Comparison of ENCODE assay signal across 29 mouse cellular contexts in genomic region chr2:132870286-132870685, GRCm38 (mm10). TPM values are rescaled to one million over a fixed set of nuclear protein-coding genes. Genes with fewer than 3 reads are reported as not detected.
DNase-seq lines count a peak whose midpoint lies in the region; ATAC-seq and TF ChIP-seq lines count a peak whose summit lies in the region.
"Had no signal": no experiment of that assay in that cellular context is flagged by ENCODE, and none has a peak within 500 bp of the region (broad histone marks: within the 10 kb centered on the region; RNA-seq: fewer than 3 reads in every experiment).

No protein-coding gene starts in this region.

- no peak overlapping the region for H3K4me3 ChIP-seq in liver, adult 2 months (ENCODE audit: insufficient read depth, low read depth, low read length)
- H3K4me3 ChIP-seq in liver, postnatal 0 days (ENCODE audit: low read depth, low read length) = no peak overlapping the region
- H3K4me3 ChIP-seq: embryonic facial prominence, embryonic 10.5 days; embryonic facial prominence, embryonic 13.5 days; erythroblast, embryonic 14.5 days; forebrain, embryonic 12.5 days; forebrain, embryonic 15.5 days; heart, embryonic 10.5 days; heart, embryonic 13.5 days; hindbrain, embryonic 12.5 days; intestine, embryonic 15.5 days had no signal

- ATAC-seq in liver, postnatal 0 days = no peak
- ATAC-seq: CD4-positive, CD25-positive, alpha-beta regulatory T cell, adult 4 months; forebrain, embryonic 15.5 days; hindbrain, embryonic 16.5 days; intestine, embryonic 15.5 days had no signal

- H3K9me3 ChIP-seq in liver, postnatal 0 days (ENCODE audit: low read length) = no peaks in the 10 kb centered on the region
- H3K9me3 ChIP-seq: embryonic facial prominence, embryonic 10.5 days; embryonic facial prominence, embryonic 13.5 days; forebrain, embryonic 12.5 days; forebrain, embryonic 15.5 days; heart, embryonic 10.5 days; heart, embryonic 13.5 days; hindbrain, embryonic 12.5 days; intestine, embryonic 15.5 days had no signal

- DNase-seq in adrenal gland, adult 2 months = peak; percentile 77
- DNase-seq in adrenal gland, postnatal 4 days (ENCODE audit: low spot score in 2 of 2) = no peak
- peak; percentile 28 for DNase-seq in liver, adult 2 months (ENCODE audit: extremely low read depth, low read depth, low spot score)
- DNase-seq in liver, postnatal 0 days = no peak
- DNase-seq in adrenal gland, postnatal 10 days = peak; percentile 24
- peak; percentile 42 to 54 for DNase-seq in adrenal gland, postnatal 36 days
- DNase-seq in lung, postnatal 25 days (ENCODE audit: low spot score) = no peak
- DNase-seq: cerebellum, adult 11-12 months; cerebellum, adult 8-10 months; embryo, embryonic 11 days; gastrocnemius, postnatal 25 days; heart, adult 18-20 months; heart, postnatal 14 days; heart, postnatal 4 days; kidney, adult 11 months had no signal

- H3K9ac ChIP-seq in liver, adult 2 months (ENCODE audit: low read depth, low read length) = no peak overlapping the region
- H3K9ac ChIP-seq in liver, postnatal 0 days (replicated peaks) = no peak overlapping the region
- H3K9ac ChIP-seq: embryonic facial prominence, embryonic 13.5 days; forebrain, embryonic 12.5 days; forebrain, embryonic 15.5 days; heart, embryonic 13.5 days; hindbrain, embryonic 12.5 days; intestine, embryonic 15.5 days had no signal

- H3K27ac ChIP-seq in liver, adult 2 months (replicated peaks; ENCODE audit: insufficient read depth, low read depth, low read length) = no peak overlapping the region
- H3K27ac ChIP-seq in liver, postnatal 0 days (ENCODE audit: low read depth) = no peak overlapping the region
- H3K27ac ChIP-seq: embryonic facial prominence, embryonic 10.5 days; embryonic facial prominence, embryonic 13.5 days; forebrain, embryonic 12.5 days; forebrain, embryonic 15.5 days; heart, embryonic 10.5 days; heart, embryonic 13.5 days; hindbrain, embryonic 12.5 days; intestine, embryonic 15.5 days had no signal

- no peaks in the 10 kb centered on the region for H3K79me2 ChIP-seq in liver, adult 2 months (ENCODE audit: control insufficient read depth, insufficient read depth, low read length)

- no peak for TF ChIP-seq CTCF in liver, adult 2 months (IDR thresholded peaks at IDR 0.05; ENCODE audit: low read depth, low read length)
- TF ChIP-seq CTCF in liver, postnatal 0 days (IDR thresholded peaks at IDR 0.05; ENCODE audit: low read depth) = no peak

- H3K4me1 ChIP-seq in liver, adult 2 months (ENCODE audit: control insufficient read depth, insufficient read depth, low read length) = peaks cover 2% of the 10 kb centered on the region; the same call in 1 of the 2 replicates
- H3K4me1 ChIP-seq in liver, postnatal 0 days (ENCODE audit: insufficient read depth) = no peaks in the 10 kb centered on the region; the same call in 1 of the 2 replicates
- H3K4me1 ChIP-seq: embryonic facial prominence, embryonic 10.5 days; embryonic facial prominence, embryonic 13.5 days; forebrain, embryonic 12.5 days; forebrain, embryonic 15.5 days; heart, embryonic 13.5 days; hindbrain, embryonic 12.5 days; intestine, embryonic 15.5 days had no signal

- no peak for TF ChIP-seq EP300 in liver, postnatal 0 days (IDR thresholded peaks at IDR 0.05; ENCODE audit: low read depth)

- 88% methylated on average over 4 of the region's 4 CpGs for WGBS in liver, adult 2 months
- 84% methylated on average over 4 of the region's 4 CpGs for WGBS in liver, postnatal 0 days (ENCODE audit: insufficient replicate concordance)

- peaks cover 11% of the 10 kb centered on the region; the same call in 1 of the 2 replicates for H3K36me3 ChIP-seq in liver, adult 2 months (ENCODE audit: control insufficient read depth, insufficient read depth, low read length)
- H3K36me3 ChIP-seq in liver, postnatal 0 days (replicated peaks; ENCODE audit: insufficient read depth, low read length) = peaks cover 10% of the 10 kb centered on the region
- H3K36me3 ChIP-seq: intestine, embryonic 15.5 days had no signal

- H3K27me3 ChIP-seq in liver, adult 2 months (ENCODE audit: control insufficient read depth, insufficient read depth, low read length) = no peaks in the 10 kb centered on the region
- H3K27me3 ChIP-seq in liver, postnatal 0 days (ENCODE audit: insufficient read depth, low read length) = no peaks in the 10 kb centered on the region
- H3K27me3 ChIP-seq: forebrain, embryonic 12.5 days; forebrain, embryonic 15.5 days; heart, embryonic 13.5 days; hindbrain, embryonic 12.5 days; intestine, embryonic 15.5 days had no signal

- TF ChIP-seq POLR2A in liver, adult 2 months (IDR thresholded peaks at IDR 0.05; ENCODE audit: extremely low read depth, insufficient read depth, low read length) = no peak

- H3K4me2 ChIP-seq in liver, postnatal 0 days (ENCODE audit: low read depth, low read length) = no peak overlapping the region
- H3K4me2 ChIP-seq: embryonic facial prominence, embryonic 13.5 days; forebrain, embryonic 12.5 days; forebrain, embryonic 15.5 days; heart, embryonic 13.5 days; hindbrain, embryonic 12.5 days; intestine, embryonic 15.5 days had no signal

RNA-seq across cellular contexts. Expression of gene Lrrn4, which starts 10.4 kb away (rescaled TPM):
- 1 to 10 TPM; 4.4 to 5.1 TPM for total RNA-seq in adrenal gland, adult 2 months (2021)
- 8.4 and 10.1 TPM in 2 replicates for polyA plus RNA-seq in adrenal gland, adult 2 months (2012; rRNA removed)
- 1 to 10 TPM; 5.3 to 6.3 TPM for total RNA-seq in adrenal gland, postnatal 4 days (2021)
- total RNA-seq in liver, adult 2 months (2014; rRNA removed) = 0.13 and 0.37 TPM in 2 replicates
- polyA plus RNA-seq in liver, adult 2 months (2012; rRNA removed) = 0.61 and 0.73 TPM in 2 replicates
- 0.97 and 1.2 TPM in 2 replicates for polyA plus RNA-seq in liver, postnatal 0 days (2015; fragmentation: Nextera tagmentation; extraction: Ambion mirVana)
- 1 to 10 TPM; 4.3 to 5.5 TPM for total RNA-seq in adrenal gland, postnatal 10 days (2021)
- 1 to 10 TPM; 3.2 to 3.8 TPM for total RNA-seq in adrenal gland, postnatal 36 days (2021)
- total RNA-seq: gastrocnemius, adult 8-10 months; gastrocnemius, postnatal 25 days; MEL had no signal
- polyA plus RNA-seq: C2C12; erythroblast, embryonic 14.5 days had no signal

RNA-seq across cellular contexts. Expression of gene Crls1, which starts 23.8 kb away (rescaled TPM):
- total RNA-seq in adrenal gland, adult 2 months (2021) = 100 to 1,000 TPM; 106 to 129 TPM
- polyA plus RNA-seq in adrenal gland, adult 2 months (2012; rRNA removed) = 142 and 210 TPM in 2 replicates
- total RNA-seq in adrenal gland, postnatal 4 days (2021) = 10 to 100 TPM; 45.4 to 51.1 TPM
- 80.9 and 90.4 TPM in 2 replicates for total RNA-seq in liver, adult 2 months (2014; rRNA removed)
- polyA plus RNA-seq in liver, adult 2 months (2012; rRNA removed) = 41.3 and 52.9 TPM in 2 replicates
- 18.9 and 20.4 TPM in 2 replicates for polyA plus RNA-seq in liver, postnatal 0 days (2015; fragmentation: Nextera tagmentation; extraction: Ambion mirVana)
- 100 to 1,000 TPM; 109 to 121 TPM for total RNA-seq in adrenal gland, postnatal 10 days (2021)
- total RNA-seq in adrenal gland, postnatal 36 days (2021) = 100 to 1,000 TPM; 103 to 125 TPM

RNA-seq across cellular contexts. Expression of gene Mcm8, which starts 54.3 kb away (rescaled TPM):
- 1 to 10 TPM; 2.8 to 3.5 TPM for total RNA-seq in adrenal gland, adult 2 months (2021)
- polyA plus RNA-seq in adrenal gland, adult 2 months (2012; rRNA removed) = 1.2 and 1.4 TPM in 2 replicates
- total RNA-seq in adrenal gland, postnatal 4 days (2021) = 1 to 10 TPM; 7.9 to 8.0 TPM
- total RNA-seq in liver, adult 2 months (2014; rRNA removed) = 1.7 and 1.8 TPM in 2 replicates
- polyA plus RNA-seq in liver, adult 2 months (2012; rRNA removed) = 0.54 and 0.66 TPM in 2 replicates
- polyA plus RNA-seq in liver, postnatal 0 days (2015; fragmentation: Nextera tagmentation; extraction: Ambion mirVana) = 2.1 and 2.9 TPM in 2 replicates
- total RNA-seq in adrenal gland, postnatal 10 days (2021) = 1 to 10 TPM; 4.8 to 5.8 TPM
- 1 to 10 TPM; 3.4 to 4.7 TPM for total RNA-seq in adrenal gland, postnatal 36 days (2021)

RNA-seq across cellular contexts. Expression of gene Trmt6, which starts 54.4 kb away (rescaled TPM):
- total RNA-seq in adrenal gland, adult 2 months (2021) = 10 to 100 TPM; 16.8 to 20.6 TPM
- 1.2 and 1.3 TPM in 2 replicates for polyA plus RNA-seq in adrenal gland, adult 2 months (2012; rRNA removed)
- total RNA-seq in adrenal gland, postnatal 4 days (2021) = 10 to 100 TPM; 29.9 to 30.8 TPM
- 9.0 and 9.6 TPM in 2 replicates for total RNA-seq in liver, adult 2 months (2014; rRNA removed)
- 2.0 TPM in 2 replicates for polyA plus RNA-seq in liver, adult 2 months (2012; rRNA removed)
- 17.3 TPM in 2 replicates for polyA plus RNA-seq in liver, postnatal 0 days (2015; fragmentation: Nextera tagmentation; extraction: Ambion mirVana)
- total RNA-seq in adrenal gland, postnatal 10 days (2021) = 10 to 100 TPM; 15.4 to 19.4 TPM
- 10 to 100 TPM; 19.1 to 26.0 TPM for total RNA-seq in adrenal gland, postnatal 36 days (2021)

Comparison
In these comparisons a context has a peak if more than half of its experiments do, and no peak if none do; other contexts are left out.
1. DNase-seq: peak in adrenal gland, adult 2 months (single experiment), liver, adult 2 months (single experiment), adrenal gland, postnatal 10 days (single experiment) and adrenal gland, postnatal 36 days (2 of 2); none in adrenal gland, postnatal 4 days (0 of 2), liver, postnatal 0 days (single experiment) and lung, postnatal 25 days (single experiment).